Mouse (Mus musculus): ENCODE data around the gene Bmpr1a. TPM values are rescaled to one million over a fixed set of nuclear protein-coding genes. Genes with fewer than 3 reads are reported as not detected.

Bmpr1a gene
- total RNA-seq, 2 experiments from 2014 or later: 33.5 to 35.0 TPM

GRCm38 (mm10) chr14:34508842-34509439 lies 5.8 kb upstream of the Bmpr1a start:
- no peak for DNase-seq (ENCODE audit: low spot score in 2 of 2)
- intact Hi-C loops (cut with DNase I): no loop called here

GRCm38 (mm10) chr14:34508187-34508840 lies 5.2 kb upstream of the Bmpr1a start:
- intact Hi-C loops (cut with DNase I): no loop called here
- no peak for DNase-seq (ENCODE audit: low spot score in 2 of 2)

- intact Hi-C loops (cut with DNase I): no loop called here
- DNase-seq (ENCODE audit: low spot score in 2 of 2): no peak
Observed at GRCm38 (mm10) chr14:34505309-34505708, 2.2 kb upstream of the Bmpr1a start.

GRCm38 (mm10) chr14:34504377-34504776 lies 1.2 kb upstream of the Bmpr1a start:
- intact Hi-C loops (cut with DNase I): no loop called here
- no peak for DNase-seq (ENCODE audit: low spot score in 2 of 2)

GRCm38 (mm10) chr14:34503759-34504158 lies 618 bp upstream of the Bmpr1a start:
- intact Hi-C loops (cut with DNase I): loop anchor here (2.0 kb wide), 1 partner anchor 193 kb away; the partner anchor contains the start of genes Glud1 and Shld2
- DNase-seq (ENCODE audit: low spot score in 2 of 2): no peak

- intact Hi-C loops (cut with DNase I): loop anchor here (1.0 to 2.0 kb wide), 2 partner anchors 47 to 192 kb away; partner anchors contain the start of genes Glud1 and Shld2
- DNase-seq (ENCODE audit: low spot score in 2 of 2): peak; percentile 87 to 91
Observed at GRCm38 (mm10) chr14:34502475-34503324, 441 bp downstream of the Bmpr1a start.

GRCm38 (mm10) chr14:34501804-34502474 lies 1.2 kb downstream of the Bmpr1a start:
- intact Hi-C loops (cut with DNase I): loop anchor here (1.0 to 2.0 kb wide), 2 partner anchors 47 to 191 kb away; partner anchors contain the start of genes Glud1 and Shld2

GRCm38 (mm10) chr14:34501447-34501803 lies 1.7 kb downstream of the Bmpr1a start:
- no peak for DNase-seq (ENCODE audit: low spot score in 2 of 2)
- intact Hi-C loops (cut with DNase I): no loop called here

More at GRCm38 (mm10) chr14:34501804-34502474, 1.2 kb downstream of the Bmpr1a start:
- DNase-seq (ENCODE audit: low spot score in 2 of 2): peak; percentile 42 to 54

GRCm38 (mm10) chr14:34500309-34500708 lies 2.8 kb downstream of the Bmpr1a start:
- intact Hi-C loops (cut with DNase I): no loop called here
- DNase-seq (ENCODE audit: low spot score in 2 of 2): no peak

GRCm38 (mm10) chr14:34499664-34500063 lies 3.5 kb downstream of the Bmpr1a start:
- intact Hi-C loops (cut with DNase I): no loop called here
- DNase-seq (ENCODE audit: low spot score in 2 of 2): no peak

- intact Hi-C loops (cut with DNase I): no loop called here
- DNase-seq (ENCODE audit: low spot score in 2 of 2): no peak
Observed at GRCm38 (mm10) chr14:34497346-34497745, 5.8 kb downstream of the Bmpr1a start.

- DNase-seq (ENCODE audit: low spot score in 2 of 2): no peak
- intact Hi-C loops (cut with DNase I): no loop called here
Observed at GRCm38 (mm10) chr14:34493682-34494081, 9.5 kb downstream of the Bmpr1a start.

- no peak for DNase-seq (ENCODE audit: low spot score in 2 of 2)
- intact Hi-C loops (cut with DNase I): no loop called here
Observed at GRCm38 (mm10) chr14:34492688-34493087, 10.5 kb downstream of the Bmpr1a start.

- no peak for DNase-seq (ENCODE audit: low spot score in 2 of 2)
- intact Hi-C loops (cut with DNase I): no loop called here
Observed at GRCm38 (mm10) chr14:34490965-34491364, 12.2 kb downstream of the Bmpr1a start.

GRCm38 (mm10) chr14:34489928-34490327 lies 13.2 kb downstream of the Bmpr1a start:
- intact Hi-C loops (cut with DNase I): no loop called here
- no peak for DNase-seq (ENCODE audit: low spot score in 2 of 2)

GRCm38 (mm10) chr14:34486169-34486568 lies 17.0 kb downstream of the Bmpr1a start:
- intact Hi-C loops (cut with DNase I): no loop called here
- DNase-seq (ENCODE audit: low spot score in 2 of 2): no peak

GRCm38 (mm10) chr14:34483469-34484341 lies 19.4 kb downstream of the Bmpr1a start:
- intact Hi-C loops (cut with DNase I): no loop called here
- DNase-seq (ENCODE audit: low spot score in 2 of 2): no peak

GRCm38 (mm10) chr14:34471591-34471990 lies 31.6 kb downstream of the Bmpr1a start:
- intact Hi-C loops (cut with DNase I): no loop called here
- DNase-seq (ENCODE audit: low spot score in 2 of 2): no peak

- DNase-seq (ENCODE audit: low spot score in 2 of 2): peak in 1 of 2 experiments; percentile 42
- intact Hi-C loops (cut with DNase I): no loop called here
Observed at GRCm38 (mm10) chr14:34466291-34466690, 36.9 kb downstream of the Bmpr1a start.
